Mouse (Mus musculus): ENCODE results near the gene Hsd17b2.
"Not testable (repeated sequence)": the region's sequence is repeated elsewhere in the genome, so short reads cannot be mapped to it uniquely, and the experiment has no call there.

Gene Hsd17b2

DNA sequence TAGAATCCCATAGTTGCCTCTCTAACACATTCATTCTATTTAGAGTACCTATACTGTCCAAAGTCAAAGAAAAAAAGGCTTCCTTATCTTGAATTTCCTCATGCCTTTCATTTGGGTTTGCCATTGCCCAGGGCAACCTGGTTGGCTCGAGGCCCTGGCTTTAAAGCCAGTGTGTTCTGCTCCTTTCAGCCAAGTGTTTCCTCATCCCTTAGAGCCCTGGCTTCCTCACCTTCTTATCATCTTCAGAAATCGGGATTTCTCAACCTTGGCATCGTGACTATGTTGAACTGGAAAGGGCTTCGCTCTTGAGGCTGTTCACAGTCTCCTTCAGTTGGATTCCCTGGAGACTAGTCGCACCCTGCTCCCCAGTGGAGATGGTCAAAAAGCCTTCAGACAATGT is 12.9 kb downstream of the Hsd17b2 start:
- DNase-seq (ENCODE audit: extremely low read depth, low read depth) = no peak

- no peak for DNase-seq (ENCODE audit: extremely low read depth, low read depth)
These were observed 14.2 kb downstream of the Hsd17b2 start for GRCm38 (mm10) chr8:117715896-117716295.

DNA sequence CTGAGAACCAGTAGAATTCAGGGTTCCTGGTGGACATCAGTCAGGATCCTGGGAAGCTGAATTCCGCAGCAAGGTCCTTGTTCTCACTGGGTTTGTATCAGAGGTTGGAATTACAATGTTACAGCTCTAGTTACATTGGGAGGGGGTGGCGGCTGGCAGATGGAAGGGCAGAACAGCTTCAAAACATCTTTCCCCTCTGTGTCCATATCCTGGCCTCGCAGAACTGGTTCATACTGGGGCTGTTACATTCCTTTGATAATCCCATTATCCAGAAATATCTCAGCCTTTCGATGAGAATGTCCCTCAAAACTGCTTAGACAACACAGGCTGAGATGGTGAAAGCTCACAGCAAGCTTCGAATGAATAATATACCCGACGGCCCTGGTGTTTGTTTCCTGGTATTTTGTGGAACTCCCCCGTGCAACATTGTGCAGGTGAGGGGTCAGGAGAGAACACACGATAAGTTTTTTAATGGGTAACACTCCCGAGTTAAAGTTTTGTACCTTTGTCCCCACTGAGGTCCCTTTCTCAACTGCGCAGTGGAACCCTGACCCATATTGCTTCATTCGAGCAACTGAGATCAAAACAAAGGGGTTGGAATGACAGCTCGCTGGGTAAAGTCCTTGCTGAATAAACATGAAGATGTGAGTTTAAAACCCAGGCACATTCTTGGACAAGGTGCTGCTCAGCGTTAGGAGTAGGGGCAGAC is 16.6 kb downstream of the Hsd17b2 start:
- no peak for DNase-seq (ENCODE audit: extremely low read depth, low read depth)

DNA sequence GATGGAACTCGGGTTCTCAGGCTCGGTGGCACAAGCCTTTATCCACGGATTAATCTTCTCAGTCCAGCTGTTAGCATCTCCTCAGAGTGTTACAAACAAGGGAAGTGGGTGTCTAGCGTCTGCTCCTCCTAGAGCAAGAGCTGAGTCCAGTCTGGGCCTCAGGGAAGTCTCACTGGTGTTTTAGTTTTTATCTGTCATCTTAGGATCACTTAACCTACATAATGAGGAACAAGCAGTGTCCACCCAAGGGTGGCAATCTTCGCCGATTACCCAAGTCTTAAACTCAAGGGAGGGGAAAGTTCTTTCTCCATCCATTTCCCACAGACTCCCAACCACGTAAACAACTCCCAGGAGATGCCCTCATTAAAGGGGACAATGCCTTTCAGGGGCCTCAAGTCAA is 24.8 kb downstream of the Hsd17b2 start:
- DNase-seq (ENCODE audit: extremely low read depth, low read depth) = no peak

- no peak for DNase-seq (ENCODE audit: extremely low read depth, low read depth)
These were observed 25.9 kb downstream of the Hsd17b2 start for GRCm38 (mm10) chr8:117727561-117727960.

DNA sequence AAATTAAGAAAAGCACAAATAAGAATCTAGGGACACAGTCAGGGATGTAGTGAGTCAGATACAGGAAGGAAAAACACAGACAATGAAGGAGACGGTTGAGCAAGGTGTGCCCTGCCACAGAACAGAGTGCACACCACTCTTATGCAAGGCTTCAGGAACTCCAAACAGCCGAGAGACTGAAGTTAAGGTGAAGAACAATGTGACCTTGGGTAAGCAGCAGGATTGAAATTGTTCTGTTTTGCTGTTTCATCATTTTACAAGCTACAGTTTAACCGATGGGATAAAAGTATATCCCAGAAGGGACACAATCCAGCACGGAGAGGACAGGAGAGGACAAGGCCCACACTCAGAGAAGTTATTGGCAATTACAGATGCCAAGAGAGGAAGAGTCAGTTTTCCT is 26.5 kb downstream of the Hsd17b2 start:
- DNase-seq (ENCODE audit: extremely low read depth, low read depth) = no peak

GRCm38 (mm10) chr8:117730980-117731379 is 29.3 kb downstream of the Hsd17b2 start:
- no peak for DNase-seq (ENCODE audit: extremely low read depth, low read depth)

DNA sequence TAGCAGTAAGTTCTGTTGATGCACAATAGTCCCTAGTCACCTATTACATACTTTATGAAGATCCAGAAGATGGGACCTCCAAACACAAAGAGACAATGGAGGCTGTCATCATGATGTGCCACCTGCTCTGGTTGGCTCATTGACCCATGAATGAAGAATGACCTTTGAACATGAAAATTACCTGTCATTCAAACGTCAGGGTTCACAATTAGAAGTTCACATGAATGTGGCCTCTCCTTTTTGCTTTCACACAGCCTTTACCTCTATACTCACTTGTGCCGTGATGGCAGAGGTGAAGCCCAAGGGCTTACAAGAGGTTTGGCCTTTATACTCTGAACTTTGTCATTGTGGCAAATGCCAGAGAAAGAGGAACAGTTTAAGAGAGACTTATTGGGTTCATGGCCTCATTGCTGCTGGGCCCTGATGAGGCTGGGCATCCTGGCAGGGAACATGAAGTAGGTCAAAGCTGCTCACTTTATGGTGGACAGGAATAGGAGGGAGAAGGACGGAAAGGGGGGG is 35.0 kb downstream of the Hsd17b2 start:
- DNase-seq (ENCODE audit: extremely low read depth, low read depth) = no peak

DNA sequence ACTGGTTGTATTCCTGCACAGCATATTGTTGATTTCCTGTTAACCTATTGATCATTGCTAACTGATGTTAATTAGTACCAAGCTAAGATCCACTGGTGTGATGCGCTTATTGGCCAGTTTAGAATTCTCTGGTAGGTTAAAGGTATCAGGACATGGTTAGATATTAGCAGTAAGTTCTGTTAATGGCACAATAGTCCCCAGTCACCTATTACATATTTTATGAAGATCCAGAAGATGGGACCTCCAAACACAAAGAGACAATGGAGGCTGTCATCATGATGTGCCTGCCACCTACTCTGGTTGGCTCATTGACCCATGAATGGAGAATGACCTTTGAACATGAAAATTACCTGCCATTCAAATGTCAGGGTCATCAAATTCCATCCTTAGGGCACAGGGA is 36.5 kb downstream of the Hsd17b2 start:
- not testable (repeated sequence) for DNase-seq (ENCODE audit: extremely low read depth, low read depth)

DNA sequence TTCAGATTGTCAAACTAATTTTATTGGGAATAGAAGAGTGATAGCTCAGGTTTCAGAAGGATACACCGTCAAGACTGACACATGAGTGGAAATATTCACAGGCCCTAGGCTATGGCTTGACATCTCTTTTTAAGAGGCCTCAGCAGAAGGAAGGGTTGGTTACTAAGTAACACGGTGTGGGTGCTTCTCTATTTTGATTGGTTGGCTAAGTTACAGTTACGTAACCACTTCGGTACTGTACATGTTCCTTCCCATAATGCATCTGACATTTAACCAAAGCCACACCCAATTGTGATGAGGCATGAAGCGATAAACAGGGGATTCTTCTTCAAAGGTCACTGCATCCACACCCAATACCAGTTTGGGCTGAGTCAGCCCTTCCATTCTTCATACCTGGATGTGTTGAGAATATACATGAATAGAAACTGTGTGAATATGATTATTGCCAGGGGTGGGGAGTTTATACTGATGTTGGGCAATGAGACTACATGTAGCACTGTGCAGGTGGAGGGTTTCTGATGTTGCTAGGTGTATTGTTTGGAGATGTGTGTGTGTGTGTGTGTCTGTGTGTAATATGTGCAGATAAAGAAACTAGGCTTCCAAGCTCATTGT is 38.8 kb downstream of the Hsd17b2 start:
- DNase-seq (ENCODE audit: extremely low read depth, low read depth) = no peak

GRCm38 (mm10) chr8:117742431-117743012 is 40.8 kb downstream of the Hsd17b2 start:
- no peak for DNase-seq (ENCODE audit: extremely low read depth, low read depth)

- DNase-seq (ENCODE audit: extremely low read depth, low read depth) = no peak
These were observed 44.9 kb downstream of the Hsd17b2 start for GRCm38 (mm10) chr8:117746651-117747050.

GRCm38 (mm10) chr8:117747428-117747827 is 45.7 kb downstream of the Hsd17b2 start:
- no peak for DNase-seq (ENCODE audit: extremely low read depth, low read depth)

DNA sequence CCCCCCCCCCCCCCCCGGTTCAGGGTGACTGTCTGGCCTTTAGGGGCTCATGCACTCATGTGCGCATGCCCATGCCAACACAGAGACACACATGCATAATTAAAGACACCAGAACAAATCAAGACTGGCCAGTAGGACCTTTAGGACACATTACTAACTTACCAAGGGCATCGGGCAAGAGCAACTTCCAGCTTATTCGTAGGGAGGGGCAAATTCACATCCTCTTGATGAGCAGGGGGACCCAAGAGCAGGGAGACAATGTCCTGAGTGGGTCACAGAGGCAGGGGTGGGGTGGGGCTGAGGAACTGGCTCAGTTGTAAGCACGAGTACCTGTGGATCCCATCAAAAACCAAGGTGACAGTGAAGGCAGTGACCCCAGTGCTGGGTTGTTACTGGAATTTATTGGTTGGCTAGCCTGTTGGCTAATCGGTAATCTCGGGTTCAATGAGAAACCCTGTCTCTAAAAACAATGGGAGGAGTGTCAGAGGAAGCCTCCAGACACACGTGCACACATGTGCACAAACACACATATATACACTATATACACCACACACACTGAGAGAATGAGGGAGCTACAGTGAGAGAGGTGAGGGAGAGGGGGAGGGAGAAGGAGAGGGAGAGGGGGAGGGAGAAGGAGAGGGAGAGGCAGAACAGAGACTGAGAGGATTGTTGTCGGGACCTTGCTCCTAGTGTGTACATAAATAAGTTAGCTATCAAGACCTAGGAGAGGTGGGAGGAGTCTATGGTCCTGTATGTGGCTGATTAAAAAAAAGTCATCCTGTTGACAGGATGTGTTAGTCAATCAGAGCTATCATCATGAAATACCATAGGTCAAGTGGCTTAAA is 46.4 kb downstream of the Hsd17b2 start:
- no peak for DNase-seq (ENCODE audit: extremely low read depth, low read depth)

DNA sequence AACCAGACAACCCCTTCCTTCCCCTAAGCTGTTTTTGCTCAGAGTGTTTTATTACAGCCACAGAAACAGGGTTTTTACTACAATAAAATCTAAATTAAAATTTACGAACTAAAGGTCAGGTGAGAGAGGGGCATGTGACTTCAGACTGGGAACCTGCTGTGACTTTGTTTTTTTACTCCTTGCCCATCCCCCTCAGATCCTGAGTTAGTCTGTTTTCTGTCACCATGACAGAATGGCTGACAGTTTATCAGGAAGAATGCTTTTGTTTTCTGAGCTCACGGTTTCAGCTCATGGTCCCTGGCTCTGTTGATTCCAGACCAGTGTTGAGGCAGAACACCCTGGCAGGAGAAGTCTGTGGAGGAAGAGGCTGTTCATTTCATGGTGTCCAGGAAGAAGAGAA is 47.7 kb downstream of the Hsd17b2 start:
- DNase-seq (ENCODE audit: extremely low read depth, low read depth) = no peak

DNA sequence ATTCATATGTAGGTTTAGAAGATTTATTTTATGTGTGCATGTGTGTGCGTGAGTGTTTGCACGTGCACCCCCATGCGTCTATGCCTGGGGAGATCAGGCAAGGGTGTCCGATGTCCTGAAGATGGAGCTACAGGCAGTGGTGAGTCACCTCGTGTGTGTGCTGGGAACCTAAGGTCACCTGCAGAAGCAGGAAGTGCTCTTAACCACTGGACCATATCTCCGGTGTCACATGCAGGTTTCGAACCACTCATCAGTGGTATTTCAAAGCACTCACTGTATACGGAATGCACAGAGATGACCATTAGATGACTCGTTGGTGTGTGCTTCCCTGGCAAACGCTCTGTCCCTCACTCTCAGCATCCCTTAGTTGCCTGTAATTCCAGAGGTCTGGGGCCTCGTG is 56.2 kb downstream of the Hsd17b2 start:
- no peak for DNase-seq (ENCODE audit: extremely low read depth, low read depth)

- no peak for DNase-seq (ENCODE audit: extremely low read depth, low read depth)
These were observed 61.1 kb downstream of the Hsd17b2 start for GRCm38 (mm10) chr8:117762776-117763175.

DNA sequence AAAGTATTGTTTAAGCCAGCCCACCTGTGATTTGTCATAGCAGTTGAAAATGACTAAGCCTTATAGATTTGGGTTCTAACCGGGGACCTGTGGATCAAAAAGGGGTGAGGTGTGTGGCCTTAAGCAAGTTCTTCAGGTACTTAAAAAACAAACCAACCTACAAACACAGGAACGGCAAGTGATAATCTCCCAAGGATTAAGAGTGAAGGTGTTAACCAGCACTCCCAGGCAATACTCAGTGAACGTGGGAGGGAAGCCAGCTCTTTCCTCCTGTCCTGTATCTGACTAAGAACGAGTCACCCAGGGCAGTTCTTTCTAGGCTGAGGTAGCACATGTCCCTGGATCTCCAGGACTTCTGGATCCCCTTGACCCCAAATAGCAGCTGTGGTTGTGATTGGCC is 62.9 kb downstream of the Hsd17b2 start:
- no peak for DNase-seq (ENCODE audit: extremely low read depth, low read depth)

GRCm38 (mm10) chr8:117765947-117766346 is 64.2 kb downstream of the Hsd17b2 start:
- DNase-seq (ENCODE audit: extremely low read depth, low read depth) = no peak

DNA sequence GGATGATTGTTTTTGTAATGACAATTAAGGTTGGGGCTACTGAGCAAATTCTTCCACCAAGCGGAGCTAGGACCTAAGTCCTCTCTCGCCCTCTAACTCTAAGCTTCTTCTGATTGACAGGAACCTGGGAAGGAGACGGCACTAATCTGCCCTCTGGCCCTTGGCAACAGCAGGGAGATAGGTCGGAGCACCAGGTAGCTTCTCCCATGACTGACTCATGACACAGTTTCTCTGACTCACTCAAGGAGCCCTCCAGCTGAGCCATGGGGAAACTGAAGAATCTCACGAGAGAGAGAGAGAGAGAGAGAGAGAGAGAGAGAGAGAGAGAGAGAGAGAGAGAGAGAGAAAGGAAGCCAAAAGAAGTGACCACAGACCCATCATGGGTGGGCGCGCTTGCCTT is 67.3 kb downstream of the Hsd17b2 start:
- DNase-seq (ENCODE audit: extremely low read depth, low read depth) = no peak

- peak; percentile 29 for DNase-seq (ENCODE audit: extremely low read depth, low read depth)
These were observed 69.6 kb downstream of the Hsd17b2 start for GRCm38 (mm10) chr8:117771115-117771836.

Data from MEL-GATA-1-ER (cell line).